Mouse (Mus musculus): ENCODE data around the gene Nap1l5.

DNA sequence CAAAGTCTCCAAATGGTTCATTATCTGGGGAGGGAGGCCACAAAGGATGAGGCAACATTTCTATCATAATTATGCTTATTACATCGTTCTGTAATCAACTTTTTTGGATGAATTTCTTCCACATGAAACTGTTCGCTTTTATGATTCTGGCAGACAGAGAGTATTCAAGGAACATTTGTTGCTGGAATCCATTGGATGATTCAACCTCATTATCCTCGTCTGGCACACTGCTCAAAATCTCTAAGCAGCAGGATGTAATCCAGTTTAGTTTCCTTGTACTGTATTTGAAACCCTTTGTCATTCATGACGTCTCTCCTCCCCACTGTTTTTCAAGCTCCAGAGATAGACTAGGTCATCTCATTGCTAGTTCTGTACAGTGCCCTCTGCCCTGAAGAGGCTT is 40.0 kb upstream of the Nap1l5 start:
- TF ChIP-seq CTCF (IDR thresholded peaks at IDR 0.05; ENCODE audit: low read depth) (no peak), EP300 (IDR thresholded peaks at IDR 0.05; ENCODE audit: low read depth) (no peak)
